Mouse (Mus musculus): ENCODE measurements at regions not wholly inside any gene's neighbourhood (a gene's known extent, or its start where the extent isn't known, plus 50 kb on each side); places are given as distances from the start of the nearest gene placed in this dataset.

DNA sequence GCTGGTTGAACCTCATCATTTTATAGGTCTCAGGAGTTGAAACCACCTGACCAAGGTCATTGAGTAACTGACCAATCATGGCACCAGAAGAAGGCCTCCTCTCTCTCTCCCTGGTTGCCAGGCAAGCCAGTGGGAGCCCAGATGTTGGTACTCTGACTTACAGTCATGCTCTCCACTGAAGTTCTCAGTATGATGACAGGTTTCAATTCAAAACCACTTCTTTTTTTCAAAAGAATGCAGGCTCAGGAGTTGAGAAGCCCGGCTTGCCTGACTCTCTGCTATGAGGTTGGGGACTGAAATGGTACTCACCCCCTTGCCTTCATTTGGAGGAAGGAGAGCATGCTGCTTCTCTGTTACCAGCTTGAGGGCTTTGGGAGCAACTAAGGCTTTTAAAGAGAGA, 111.6 kb upstream of the Rpl34 start:
- Histone ChIP-seq H3K36me3 (ENCODE audit: control insufficient read depth, insufficient read depth, low read length) (no peaks in the 10 kb centered on the region), H3K4me1 (ENCODE audit: control insufficient read depth, insufficient read depth, low read length) (no peaks in the 10 kb centered on the region), H3K9ac (ENCODE audit: low read length) (no peak overlapping the region), H3K9me3 (replicated peaks; ENCODE audit: control insufficient read depth, low read length) (no peaks in the 10 kb centered on the region), H3K27ac (ENCODE audit: low read depth, low read length) (no peak overlapping the region), H3K27me3 (replicated peaks; ENCODE audit: control insufficient read depth, insufficient read depth, low read length) (no peaks in the 10 kb centered on the region), H3K4me2 (ENCODE audit: low read length) (no peak overlapping the region), H3K4me3 (ENCODE audit: low read depth, low read length) (no peak overlapping the region)
- no peak for DNase-seq (ENCODE audit: low spot score)
- no peak for ATAC-seq
- WGBS: 85% methylated on average over 1 of the region's 1 CpGs

DNA sequence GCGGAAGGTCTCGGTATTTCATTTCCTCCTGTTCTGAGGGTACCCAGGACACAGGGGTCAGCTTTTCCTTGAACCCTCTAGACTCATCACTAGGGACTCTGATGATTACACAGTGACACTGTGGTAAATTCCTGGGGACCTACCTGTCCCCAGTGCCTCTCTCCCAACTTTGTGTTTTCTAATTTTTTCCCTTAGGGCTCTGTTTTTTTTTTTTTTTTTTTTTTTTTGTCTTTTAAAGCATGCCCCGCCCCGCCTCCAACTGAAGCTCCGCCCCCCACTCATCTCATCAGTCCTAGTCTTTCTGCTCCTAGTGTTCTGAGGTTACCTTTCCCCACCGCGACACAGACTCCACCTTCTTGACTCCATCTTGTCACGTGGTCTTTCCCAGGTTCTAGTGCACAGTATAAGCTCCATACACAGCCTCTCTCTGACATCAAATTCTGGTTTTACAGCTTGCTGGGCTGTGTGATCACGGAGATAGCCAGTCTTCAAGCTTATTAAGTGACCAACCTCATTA, 109.8 kb upstream of the Rpl34 start:
- H3K27me3 ChIP-seq (replicated peaks; ENCODE audit: control insufficient read depth, insufficient read depth, low read length): no peaks in the 10 kb centered on the region
- H3K36me3 ChIP-seq (ENCODE audit: control insufficient read depth, insufficient read depth, low read length): no peaks in the 10 kb centered on the region
- no peak overlapping the region for H3K27ac ChIP-seq (ENCODE audit: low read depth, low read length)
- H3K4me1 ChIP-seq (ENCODE audit: control insufficient read depth, insufficient read depth, low read length): no peaks in the 10 kb centered on the region
- WGBS: 81% methylated on average over 9 of the region's 9 CpGs
- H3K4me3 ChIP-seq (ENCODE audit: low read depth, low read length): no peak overlapping the region
- ATAC-seq: no peak
- H3K9ac ChIP-seq (ENCODE audit: low read length): no peak overlapping the region
- no peaks in the 10 kb centered on the region for H3K9me3 ChIP-seq (replicated peaks; ENCODE audit: control insufficient read depth, low read length)
- no peak overlapping the region for H3K4me2 ChIP-seq (ENCODE audit: low read length)
- no peak for DNase-seq (ENCODE audit: low spot score)

DNA sequence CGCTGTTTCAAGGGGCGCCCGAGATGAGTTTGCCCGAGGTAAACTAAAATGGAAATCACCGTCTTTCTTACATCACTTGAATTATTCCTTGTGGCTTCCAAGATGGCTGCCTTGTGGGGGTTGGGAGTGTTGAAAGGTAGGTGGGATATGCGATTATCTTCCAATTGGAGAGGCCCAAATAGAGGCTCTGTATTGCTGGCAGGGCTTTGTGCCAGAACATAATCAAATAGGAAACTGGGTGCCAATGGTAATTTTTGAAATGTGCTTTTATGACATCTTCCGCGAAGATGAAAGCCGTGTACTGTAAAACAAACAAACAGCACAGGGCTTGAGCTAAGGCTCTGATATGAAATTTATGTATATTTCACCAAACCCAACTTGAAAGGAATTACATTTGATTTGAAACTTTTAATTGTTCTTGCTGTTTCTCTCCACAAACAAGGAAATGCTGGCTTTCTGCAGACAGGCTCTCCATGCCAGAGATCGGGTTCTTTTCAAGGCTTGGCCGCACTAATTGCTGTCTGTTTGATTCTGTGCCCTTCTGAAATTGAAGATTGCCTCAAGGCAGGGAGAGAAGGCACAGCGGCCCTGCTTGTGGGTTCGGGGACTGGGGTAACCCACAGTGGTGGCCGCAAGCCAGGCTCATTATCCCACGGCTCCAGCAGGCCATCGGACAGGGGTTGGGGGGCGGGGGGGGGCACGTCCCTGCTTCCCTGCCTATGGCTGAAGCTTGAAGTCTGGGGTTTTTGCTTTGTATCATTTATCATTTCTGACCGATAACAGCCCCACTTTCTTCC, 108.6 kb upstream of the Rpl34 start:
- no peak overlapping the region for H3K9ac ChIP-seq (ENCODE audit: low read length)
- no peaks in the 10 kb centered on the region for H3K4me1 ChIP-seq (ENCODE audit: control insufficient read depth, insufficient read depth, low read length)
- DNase-seq (ENCODE audit: low spot score) (peak; percentile 85), ATAC-seq (peak; percentile 86)
- no peak overlapping the region for H3K4me3 ChIP-seq (ENCODE audit: low read depth, low read length)
- H3K27me3 ChIP-seq (replicated peaks; ENCODE audit: control insufficient read depth, insufficient read depth, low read length): no peaks in the 10 kb centered on the region
- 0 out of 2 replicates have a peak overlapping the region, but pooled peaks have one; percentile 12 for H3K4me2 ChIP-seq (ENCODE audit: low read length)
- H3K9me3 ChIP-seq (replicated peaks; ENCODE audit: control insufficient read depth, low read length): no peaks in the 10 kb centered on the region
- H3K36me3 ChIP-seq (ENCODE audit: control insufficient read depth, insufficient read depth, low read length): no peaks in the 10 kb centered on the region
- WGBS: 39% methylated on average over 19 of the region's 19 CpGs
- peak overlapping the region; percentile 55; the same call in 1 of the 2 replicates for H3K27ac ChIP-seq (ENCODE audit: low read depth, low read length)

DNA sequence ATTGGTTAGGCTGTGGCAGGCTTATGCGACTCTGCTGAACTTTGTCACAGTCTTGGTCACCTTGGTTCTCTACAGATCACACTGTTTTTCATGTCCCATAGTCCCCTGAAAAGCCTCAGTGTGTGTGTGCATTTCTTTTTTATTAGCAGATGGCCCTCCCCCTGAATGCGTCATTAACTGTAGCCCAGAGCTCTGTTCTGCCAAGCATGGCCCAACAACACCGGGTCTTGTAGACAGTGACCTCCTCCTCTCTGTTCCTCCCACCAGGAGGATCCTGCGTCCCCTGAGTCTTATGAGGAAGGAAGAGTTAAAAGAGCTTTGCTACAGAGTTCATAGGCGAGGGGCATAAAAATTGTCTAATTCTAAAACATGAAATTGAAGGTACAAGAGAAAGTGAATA, 103.5 kb upstream of the Rpl34 start:
- Histone ChIP-seq H3K4me1 (ENCODE audit: control insufficient read depth, insufficient read depth, low read length) (peaks cover 4% of the 10 kb centered on the region; the same call in 1 of the 2 replicates), H3K4me3 (ENCODE audit: low read depth, low read length) (no peak overlapping the region), H3K27ac (ENCODE audit: low read depth, low read length) (no peak overlapping the region), H3K9me3 (replicated peaks; ENCODE audit: control insufficient read depth, low read length) (no peaks in the 10 kb centered on the region), H3K27me3 (replicated peaks; ENCODE audit: control insufficient read depth, insufficient read depth, low read length) (no peaks in the 10 kb centered on the region), H3K4me2 (ENCODE audit: low read length) (no peak overlapping the region), H3K9ac (ENCODE audit: low read length) (no peak overlapping the region), H3K36me3 (ENCODE audit: control insufficient read depth, insufficient read depth, low read length) (no peaks in the 10 kb centered on the region)
- DNase-seq (ENCODE audit: low spot score) (no peak), ATAC-seq (no peak)
- 62% methylated on average over 5 of the region's 5 CpGs for WGBS

DNA sequence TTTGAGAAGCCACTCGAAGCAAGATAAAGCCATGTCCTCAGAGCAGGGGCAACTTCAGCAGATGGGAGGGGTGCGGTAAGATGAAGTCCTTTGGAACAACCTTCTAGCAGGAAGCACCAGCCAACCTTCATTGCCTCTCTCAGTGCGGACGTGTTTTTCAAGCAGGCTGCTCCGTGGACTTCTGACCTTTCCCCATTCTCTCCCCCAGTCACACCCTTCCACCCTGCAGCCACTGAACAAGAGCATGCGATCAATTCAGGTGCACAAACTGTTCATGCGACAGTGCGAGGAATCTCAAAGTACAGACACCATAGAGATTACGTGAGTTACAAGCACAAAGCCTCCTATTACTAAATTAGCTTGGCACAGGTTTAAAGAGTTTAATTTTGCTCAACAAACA, 102.9 kb upstream of the Rpl34 start:
- H3K4me2 ChIP-seq (ENCODE audit: low read length): no peak overlapping the region
- peaks cover 4% of the 10 kb centered on the region; the same call in 1 of the 2 replicates for H3K4me1 ChIP-seq (ENCODE audit: control insufficient read depth, insufficient read depth, low read length)
- H3K9me3 ChIP-seq (replicated peaks; ENCODE audit: control insufficient read depth, low read length): no peaks in the 10 kb centered on the region
- WGBS: 53% methylated on average over 9 of the region's 9 CpGs
- no peak overlapping the region for H3K4me3 ChIP-seq (ENCODE audit: low read depth, low read length)
- ATAC-seq (no peak), DNase-seq (ENCODE audit: low spot score) (no peak)
- no peak overlapping the region for H3K9ac ChIP-seq (ENCODE audit: low read length)
- H3K27ac ChIP-seq (ENCODE audit: low read depth, low read length): no peak overlapping the region
- no peaks in the 10 kb centered on the region for H3K27me3 ChIP-seq (replicated peaks; ENCODE audit: control insufficient read depth, insufficient read depth, low read length)
- H3K36me3 ChIP-seq (ENCODE audit: control insufficient read depth, insufficient read depth, low read length): no peaks in the 10 kb centered on the region

- ATAC-seq: no peak
- Histone ChIP-seq H3K9ac (ENCODE audit: low read length) (no peak overlapping the region), H3K27me3 (replicated peaks; ENCODE audit: control insufficient read depth, insufficient read depth, low read length) (no peaks in the 10 kb centered on the region), H3K9me3 (replicated peaks; ENCODE audit: control insufficient read depth, low read length) (no peaks in the 10 kb centered on the region), H3K4me3 (ENCODE audit: low read depth, low read length) (no peak overlapping the region), H3K27ac (ENCODE audit: low read depth, low read length) (no peak overlapping the region), H3K4me2 (ENCODE audit: low read length) (no peak overlapping the region), H3K4me1 (ENCODE audit: control insufficient read depth, insufficient read depth, low read length) (peaks cover 4% of the 10 kb centered on the region; the same call in 1 of the 2 replicates), H3K36me3 (ENCODE audit: control insufficient read depth, insufficient read depth, low read length) (no peaks in the 10 kb centered on the region)
- WGBS: 82% methylated on average over 6 of the region's 6 CpGs
- no peak for DNase-seq (ENCODE audit: low spot score)
Measured at GRCm38 (mm10) chr3:130831788-130832187, 101.6 kb upstream of the Rpl34 start.

DNA sequence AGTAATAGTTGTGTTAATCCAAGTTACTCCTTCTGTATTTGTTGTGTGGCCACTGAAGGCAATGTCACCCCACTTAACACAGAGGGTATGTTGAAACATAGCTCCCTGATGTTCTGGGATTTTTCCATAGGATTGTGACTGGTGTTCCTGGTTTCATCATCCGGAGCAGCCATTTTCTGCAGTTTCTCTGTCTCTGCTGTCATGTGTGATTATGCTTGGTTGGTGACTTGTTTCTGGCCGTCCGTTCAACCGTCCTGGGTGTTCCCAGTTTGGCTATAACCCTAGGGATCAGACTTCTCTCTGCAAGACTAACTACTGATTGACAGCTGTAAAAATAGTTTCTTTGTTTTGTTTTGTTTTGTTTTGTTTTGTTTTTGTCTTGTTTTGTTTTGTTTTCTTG, 98.1 kb upstream of the Rpl34 start:
- Histone ChIP-seq H3K27me3 (replicated peaks; ENCODE audit: control insufficient read depth, insufficient read depth, low read length) (no peaks in the 10 kb centered on the region), H3K9me3 (replicated peaks; ENCODE audit: control insufficient read depth, low read length) (no peaks in the 10 kb centered on the region), H3K4me1 (ENCODE audit: control insufficient read depth, insufficient read depth, low read length) (peaks cover 4% of the 10 kb centered on the region; the same call in 1 of the 2 replicates), H3K9ac (ENCODE audit: low read length) (no peak overlapping the region), H3K36me3 (ENCODE audit: control insufficient read depth, insufficient read depth, low read length) (no peaks in the 10 kb centered on the region), H3K4me2 (ENCODE audit: low read length) (no peak overlapping the region), H3K4me3 (ENCODE audit: low read depth, low read length) (no peak overlapping the region), H3K27ac (ENCODE audit: low read depth, low read length) (no peak overlapping the region)
- WGBS: 71% methylated on average over 4 of the region's 4 CpGs
- DNase-seq (ENCODE audit: low spot score) (no peak), ATAC-seq (no peak)

- Histone ChIP-seq H3K4me1 (ENCODE audit: control insufficient read depth, insufficient read depth, low read length) (peaks cover 2% of the 10 kb centered on the region; the same call in 1 of the 2 replicates), H3K9me3 (replicated peaks; ENCODE audit: control insufficient read depth, low read length) (no peaks in the 10 kb centered on the region), H3K27me3 (replicated peaks; ENCODE audit: control insufficient read depth, insufficient read depth, low read length) (no peaks in the 10 kb centered on the region), H3K9ac (ENCODE audit: low read length) (no peak overlapping the region), H3K4me2 (ENCODE audit: low read length) (no peak overlapping the region), H3K4me3 (ENCODE audit: low read depth, low read length) (no peak overlapping the region), H3K36me3 (ENCODE audit: control insufficient read depth, insufficient read depth, low read length) (no peaks in the 10 kb centered on the region), H3K27ac (ENCODE audit: low read depth, low read length) (no peak overlapping the region)
- DNase-seq (ENCODE audit: low spot score) (no peak), ATAC-seq (no peak)
- 75% methylated on average over 4 of the region's 4 CpGs for WGBS
Measured at GRCm38 (mm10) chr3:130827934-130828333, 97.7 kb upstream of the Rpl34 start.

GRCm38 (mm10) chr3:130827021-130827420, 96.8 kb upstream of the Rpl34 start:
- Histone ChIP-seq H3K27ac (ENCODE audit: low read depth, low read length) (no peak overlapping the region), H3K9ac (ENCODE audit: low read length) (no peak overlapping the region), H3K4me3 (ENCODE audit: low read depth, low read length) (no peak overlapping the region), H3K27me3 (replicated peaks; ENCODE audit: control insufficient read depth, insufficient read depth, low read length) (no peaks in the 10 kb centered on the region), H3K36me3 (ENCODE audit: control insufficient read depth, insufficient read depth, low read length) (no peaks in the 10 kb centered on the region), H3K4me1 (ENCODE audit: control insufficient read depth, insufficient read depth, low read length) (no peaks in the 10 kb centered on the region), H3K4me2 (ENCODE audit: low read length) (no peak overlapping the region), H3K9me3 (replicated peaks; ENCODE audit: control insufficient read depth, low read length) (no peaks in the 10 kb centered on the region)
- DNase-seq (ENCODE audit: low spot score): no peak
- ATAC-seq: no peak
- WGBS: 81% methylated on average over 6 of the region's 6 CpGs
